ENCODE assay signal across 9 mouse cellular contexts in the genomic region with DNA sequence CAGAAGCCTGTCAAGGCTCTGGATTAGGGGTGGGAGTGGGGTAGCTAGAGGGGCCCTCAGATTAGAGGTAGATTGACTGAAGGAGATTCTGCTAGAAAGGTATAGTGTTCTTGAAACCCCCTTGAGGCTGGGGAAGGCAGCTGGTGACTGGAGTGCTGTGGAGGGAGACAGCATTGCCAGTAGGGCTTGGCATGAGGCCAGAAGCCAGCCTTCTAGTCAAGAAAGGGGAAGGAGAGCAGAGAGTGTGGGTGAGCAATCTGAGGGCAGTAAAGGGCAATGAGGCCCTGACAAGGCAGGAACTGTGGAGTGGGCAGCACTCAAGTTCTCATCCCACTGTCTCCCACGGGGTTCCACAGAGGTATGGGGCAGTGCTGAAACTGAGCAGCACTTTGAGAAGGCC. TPM values are rescaled to one million over a fixed set of nuclear protein-coding genes. Genes with fewer than 3 reads are reported as not detected.
DNase-seq lines count a peak whose midpoint lies in the region; ATAC-seq and TF ChIP-seq lines count a peak whose summit lies in the region.
"Had no signal": no experiment of that assay in that cellular context is flagged by ENCODE, and none has a peak within 500 bp of the region (broad histone marks: within the 10 kb centered on the region; RNA-seq: fewer than 3 reads in every experiment).

No protein-coding gene starts in this region.

- no peak for TF ChIP-seq POLR2A in bone marrow, adult 2 months (IDR thresholded peaks at IDR 0.05; ENCODE audit: borderline replicate concordance, control insufficient read depth, low read depth, low read length)

- ATAC-seq in intestine, postnatal 0 days = peak; percentile 25; the same call in 1 of the 2 replicates

- no peaks in the 10 kb centered on the region for H3K36me3 ChIP-seq in intestine, postnatal 0 days (ENCODE audit: control insufficient read depth, insufficient read depth)

- no peak overlapping the region for H3K9ac ChIP-seq in intestine, postnatal 0 days (ENCODE audit: low read depth, low read length)

- no peaks in the 10 kb centered on the region; the same call in none of the 2 replicates for H3K4me1 ChIP-seq in bone marrow, adult 2 months (ENCODE audit: control insufficient read depth, insufficient read depth, low read length)
- H3K4me1 ChIP-seq in intestine, postnatal 0 days (replicated peaks; ENCODE audit: control insufficient read depth, insufficient read depth, low read length) = no peaks in the 10 kb centered on the region

- no peak overlapping the region for H3K4me3 ChIP-seq in bone marrow, adult 2 months (replicated peaks; ENCODE audit: control insufficient read depth, low read depth, low read length)
- H3K4me3 ChIP-seq in intestine, postnatal 0 days (ENCODE audit: low read depth, low read length) = no peak overlapping the region
- H3K4me3 ChIP-seq: erythroblast, embryonic 14.5 days had no signal

- no peak for TF ChIP-seq CTCF in bone marrow, adult 2 months (IDR thresholded peaks at IDR 0.05; ENCODE audit: control insufficient read depth, insufficient read depth, low read length)
- TF ChIP-seq CTCF in intestine, postnatal 0 days (IDR thresholded peaks at IDR 0.05; ENCODE audit: low read depth) = no peak

- 0% methylated on average over 1 of the region's 1 CpGs for WGBS in bone marrow, adult 2 months
- WGBS in intestine, postnatal 0 days = 67% methylated on average over 1 of the region's 1 CpGs

- no peak overlapping the region for H3K4me2 ChIP-seq in intestine, postnatal 0 days (replicated peaks; ENCODE audit: low read depth)

- H3K9me3 ChIP-seq in intestine, postnatal 0 days (ENCODE audit: control insufficient read depth) = no peaks in the 10 kb centered on the region

- no peaks in the 10 kb centered on the region for H3K27me3 ChIP-seq in intestine, postnatal 0 days (replicated peaks; ENCODE audit: control insufficient read depth, insufficient read depth, low read length)

- peak overlapping the region; percentile 59 for H3K27ac ChIP-seq in bone marrow, adult 2 months (ENCODE audit: control insufficient read depth, insufficient read depth, low read depth, low read length, poor library complexity)
- H3K27ac ChIP-seq in intestine, postnatal 0 days (ENCODE audit: low read depth, low read length) = no peak overlapping the region

- DNase-seq in gastrocnemius, adult 18-20 months (ENCODE audit: low spot score) = peak; percentile 24
- DNase-seq in gastrocnemius, postnatal 36 days = no peak
- peak; percentile 37 for DNase-seq in ovary, adult 18-20 months (ENCODE audit: low spot score)
- no peak for DNase-seq in ovary, postnatal 10 days (ENCODE audit: low spot score)
- DNase-seq in skeletal muscle tissue, adult 2 months (ENCODE audit: low read depth, low spot score) = peak; percentile 51
- DNase-seq in cerebellum, adult 8-10 months = no peak

- intact Hi-C loops in gastrocnemius, postnatal 36 days (cut with DNase I) = no loop called here

RNA-seq across cellular contexts. Expression of a gene that starts 22.2 kb away (rescaled TPM):
- total RNA-seq in gastrocnemius, adult 18-20 months (2021) = under 1 TPM; 0.07 to 0.11 TPM
- total RNA-seq in gastrocnemius, postnatal 36 days (2021) = under 1 TPM in 1 of 2 experiments, not detected in 1; 0.39 TPM
- polyA plus RNA-seq in bone marrow, adult 2 months (2011; ENCODE audit: insufficient read depth, insufficient read length, low replicate concordance, missing spikeins) = 0.49 and 5.0 TPM in 2 replicates
- 4.7 and 4.8 TPM in 2 replicates for polyA plus RNA-seq in intestine, postnatal 0 days (2015; fragmentation: Nextera tagmentation; extraction: Ambion mirVana)

RNA-seq across cellular contexts. Expression of a gene that starts 33.3 kb away (rescaled TPM):
- not detected for total RNA-seq in gastrocnemius, adult 18-20 months (2021)
- not detected for total RNA-seq in gastrocnemius, postnatal 36 days (2021)
- not detected in 2 replicates for polyA plus RNA-seq in bone marrow, adult 2 months (2011; ENCODE audit: insufficient read depth, insufficient read length, low replicate concordance, missing spikeins)
- 0.13 and 0.17 TPM in 2 replicates for polyA plus RNA-seq in intestine, postnatal 0 days (2015; fragmentation: Nextera tagmentation; extraction: Ambion mirVana)
- polyA plus RNA-seq: erythroblast, embryonic 14.5 days had no signal

RNA-seq across cellular contexts. Expression of a gene that starts 38.7 kb away (rescaled TPM):
- 1 to 10 TPM; 4.0 to 5.2 TPM for total RNA-seq in gastrocnemius, adult 18-20 months (2021)
- 1 to 10 TPM; 3.4 to 4.8 TPM for total RNA-seq in gastrocnemius, postnatal 36 days (2021)
- polyA plus RNA-seq in bone marrow, adult 2 months (2011; ENCODE audit: insufficient read depth, insufficient read length, low replicate concordance, missing spikeins) = 5.4 and 15.5 TPM in 2 replicates
- 31.6 and 34.4 TPM in 2 replicates for polyA plus RNA-seq in intestine, postnatal 0 days (2015; fragmentation: Nextera tagmentation; extraction: Ambion mirVana)

Comparison
In these comparisons a context has a peak if more than half of its experiments do, and no peak if none do; other contexts are left out.
1. DNase-seq: peak in gastrocnemius, adult 18-20 months (single experiment), ovary, adult 18-20 months (single experiment) and skeletal muscle tissue, adult 2 months (single experiment); none in gastrocnemius, postnatal 36 days (0 of 2), ovary, postnatal 10 days (single experiment) and cerebellum, adult 8-10 months (single experiment).